Mouse (Mus musculus) spleen, adult 2 months (tissue): ENCODE data around the gene H2afx.

Experiments used
- CTCF ChIP-seq: fragments of 200-500 bp; IDR thresholded peaks from 2 replicates; pipeline ENCODE4 v1.5.1; 2011; ENCODE audit warnings: mild to moderate bottlenecking, inconsistent platforms; ENCODE audit not compliant: insufficient read depth, insufficient read length, insufficient replicate concordance; ENCODE audit errors: extremely low read depth
- POLR2A ChIP-seq: fragments of 200-500 bp; IDR thresholded peaks from 2 replicates; pipeline ENCODE4 v1.6.1; 2011; ENCODE audit warnings: low read depth, low read length, inconsistent platforms

DNA sequence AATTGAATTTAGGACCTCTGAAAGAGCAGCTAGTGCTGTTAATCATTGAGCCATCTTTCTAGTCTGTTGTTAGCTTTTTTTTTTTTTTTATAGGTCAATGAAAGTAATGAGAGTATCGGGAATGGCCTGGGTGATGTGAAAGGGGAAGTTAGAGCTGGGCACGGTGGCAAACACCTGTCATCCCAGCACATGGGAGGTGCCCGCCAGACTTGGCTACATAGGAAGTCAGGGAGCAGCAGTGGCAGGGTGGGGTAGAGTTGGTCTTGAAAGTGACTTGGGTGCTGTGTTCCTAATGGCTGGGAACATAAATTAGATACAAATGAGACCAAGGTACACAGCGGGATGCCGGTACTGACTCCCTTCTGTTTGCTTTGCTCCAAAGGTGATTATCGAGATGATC lies 3.8 kb upstream of the H2afx start:
- TF ChIP-seq CTCF (no peak), POLR2A (no peak)
